Mouse (Mus musculus) midbrain, embryonic 14.5 days (tissue): Measurements from ENCODE around the gene Kif13a. TPM values are rescaled to one million over a fixed set of nuclear protein-coding genes. Genes with fewer than 3 reads are reported as not detected.

Experiments used
- ATAC-seq: fragments of 200-750 bp; cut with Nextera tagmentation; 2 replicates; pipeline ENCODE4 v1.8.0; 2017; ENCODE audit warnings: moderate number of reproducible peaks, moderate library complexity; ENCODE audit not compliant: low FRiP score, low TSS enrichment
- DNase-seq: peaks from one replicate; pipeline ENCODE4 v3.0.0-alpha.2; 2015
- H3K27ac ChIP-seq: fragments of 300-500 bp; sonication (generic); replicated peaks from 2 replicates; pipeline ENCODE4 v1.5.1; 2014; ENCODE audit warnings: mild to moderate bottlenecking, low read depth, low read length, moderate library complexity
- H3K27me3 ChIP-seq: fragments of 300-500 bp; sonication (generic); 2 replicates; pipeline ENCODE4 v1.6.1; 2014; ENCODE audit warnings: low read length, control low read depth, mixed read lengths; ENCODE audit not compliant: control insufficient read depth, insufficient read depth
- H3K36me3 ChIP-seq: fragments of 300-500 bp; sonication (generic); 2 replicates; pipeline ENCODE4 v1.6.1; 2014; ENCODE audit warnings: low read length, control low read depth; ENCODE audit not compliant: control insufficient read depth, insufficient read depth
- H3K4me1 ChIP-seq: fragments of 300-500 bp; sonication (generic); 2 replicates; pipeline ENCODE4 v1.6.1; 2014; ENCODE audit warnings: mild to moderate bottlenecking, antibody characterized with exemption, low read length, control low read depth; ENCODE audit not compliant: control insufficient read depth, insufficient read depth
- H3K4me2 ChIP-seq: fragments of 300-500 bp; sonication (generic); 2 replicates; pipeline ENCODE4 v1.6.1; 2014; ENCODE audit warnings: mild to moderate bottlenecking, low read length, moderate library complexity
- H3K4me3 ChIP-seq: fragments of 300-500 bp; sonication (generic); replicated peaks from 2 replicates; pipeline ENCODE4 v1.5.1; 2014; ENCODE audit warnings: low read depth, low read length
- H3K9ac ChIP-seq: fragments of 300-500 bp; sonication (generic); replicated peaks from 2 replicates; pipeline ENCODE4 v1.6.1; 2014; ENCODE audit warnings: mild to moderate bottlenecking, low read length, moderate library complexity
- H3K9me3 ChIP-seq: fragments of 300-500 bp; sonication (generic); 2 replicates; pipeline ENCODE4 v1.6.1; 2016; ENCODE audit warnings: low read length, control low read depth, mixed read lengths; ENCODE audit not compliant: control insufficient read depth
- WGBS: fragments of 180-500 bp; shearing (Covaris S2); extraction: QIAGEN DNeasy Blood & Tissue Kit; methylation state at CpG from one replicate; pipeline ENCODE4 v1.1.7; 2014; 5-methylcytosine and 5-hydroxymethylcytosine counted together
- polyA plus RNA-seq: library from polyadenylated mRNA; unstranded; fragments of >200 nt; fragmentation: Nextera tagmentation; extraction: Ambion mirVana; gene quantifications from 2 replicates; pipeline ENCODE4 v1.2.1, GENCODE M21; 2014

The Kif13a gene
- polyA plus RNA-seq, 1 experiment from 2014 or later, result 14.2 TPM

DNA sequence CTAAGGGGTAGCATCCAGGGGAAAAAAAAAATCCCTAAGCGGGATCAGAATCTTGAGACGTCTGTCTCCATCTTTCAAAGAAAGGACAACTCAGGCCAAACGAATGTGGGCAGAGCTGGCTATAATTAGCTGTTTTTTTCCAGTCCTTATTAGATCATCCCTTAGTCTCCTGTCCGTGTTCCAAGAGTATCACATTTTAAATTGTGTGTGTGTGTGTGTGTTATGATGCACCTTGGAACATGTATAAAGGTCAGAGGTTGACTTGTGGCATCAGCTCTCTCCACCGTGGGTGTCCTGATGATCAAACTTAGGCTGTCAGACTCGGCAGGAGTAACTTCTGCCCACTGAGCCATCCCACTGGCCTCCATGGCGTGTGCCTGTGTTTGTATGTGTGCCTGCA lies 190.2 kb downstream of the Kif13a start:
- DNase-seq, result no peak

DNA sequence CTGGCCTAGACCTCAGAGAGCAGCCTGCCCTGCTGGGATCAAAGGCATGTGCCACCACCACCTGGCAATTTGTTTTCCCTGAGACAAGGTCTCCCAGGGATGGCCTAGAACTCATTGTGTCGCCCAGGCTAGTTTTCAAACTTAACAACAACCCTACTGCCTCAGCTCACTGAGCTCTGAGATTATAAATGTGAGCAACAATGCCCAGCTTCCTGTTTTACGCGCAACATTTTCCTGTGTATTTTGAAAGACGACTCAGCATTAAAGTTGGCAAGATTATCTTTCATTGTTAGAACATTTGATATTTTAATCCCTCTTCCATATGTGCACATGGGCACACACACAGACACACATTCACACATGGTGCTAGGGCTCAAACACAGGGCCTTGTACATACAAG lies 192.2 kb downstream of the Kif13a start:
- H3K9me3 ChIP-seq, result no peaks in the 10 kb centered on the region
- H3K4me3 ChIP-seq, result no peak overlapping the region
- DNase-seq, result no peak
- WGBS, result 90% methylated on average over 4 of the region's 4 CpGs
- H3K4me1 ChIP-seq, result peaks cover 7% of the 10 kb centered on the region; the same call in 1 of the 2 replicates
- no peak overlapping the region for H3K9ac ChIP-seq
- H3K4me2 ChIP-seq, result no peak overlapping the region
- H3K27ac ChIP-seq, result no peak overlapping the region
- H3K27me3 ChIP-seq, result 0 out of 2 replicates have a peak, but pooled peaks cover 3% of the 10 kb centered on the region
- H3K36me3 ChIP-seq, result no peaks in the 10 kb centered on the region
- no peak for ATAC-seq

More for the DNA sequence above, 190.2 kb downstream of the Kif13a start:
- no peak for ATAC-seq
- WGBS, result 76% methylated on average over 7 of the region's 7 CpGs
- Histone ChIP-seq H3K9me3 (no peaks in the 10 kb centered on the region), H3K9ac (no peak overlapping the region), H3K4me2 (no peak overlapping the region), H3K4me3 (no peak overlapping the region), H3K27ac (no peak overlapping the region), H3K36me3 (no peaks in the 10 kb centered on the region), H3K27me3 (0 out of 2 replicates have a peak, but pooled peaks cover 3% of the 10 kb centered on the region), H3K4me1 (peaks cover 7% of the 10 kb centered on the region; the same call in 1 of the 2 replicates)

DNA sequence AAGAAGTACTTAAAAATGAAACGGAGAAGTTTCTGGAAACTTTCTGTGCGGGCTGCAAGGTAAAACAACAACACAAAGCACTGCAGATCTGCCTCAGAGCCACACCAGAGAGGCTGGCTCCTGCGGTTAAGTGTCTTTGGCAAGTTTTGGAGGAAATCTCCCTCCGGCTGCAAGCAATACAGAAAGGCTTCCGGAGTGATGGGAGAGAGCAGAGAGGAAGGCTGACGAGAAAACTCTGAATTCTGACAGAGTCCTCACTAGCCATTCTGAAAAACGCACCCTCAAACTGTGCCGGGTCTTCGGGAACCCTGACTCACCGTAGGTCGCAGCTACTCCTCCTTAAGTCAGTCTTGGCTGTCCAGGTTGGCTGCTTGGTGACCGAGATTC lies 193.2 kb downstream of the Kif13a start:
- H3K4me3 ChIP-seq, result peak overlapping the region; percentile 28
- DNase-seq, result peak; percentile 18
- ATAC-seq, result no peak
- no peaks in the 10 kb centered on the region for H3K9me3 ChIP-seq
- 0 out of 2 replicates have a peak, but pooled peaks cover 3% of the 10 kb centered on the region for H3K27me3 ChIP-seq
- WGBS, result 4% methylated on average over 12 of the region's 12 CpGs
- peak overlapping the region; percentile 53 for H3K4me2 ChIP-seq
- H3K9ac ChIP-seq, result peak overlapping the region; percentile 27; the same call in 1 of the 2 replicates
- no peak overlapping the region for H3K27ac ChIP-seq
- H3K4me1 ChIP-seq, result peaks cover 7% of the 10 kb centered on the region; the same call in 1 of the 2 replicates
- H3K36me3 ChIP-seq, result no peaks in the 10 kb centered on the region

DNA sequence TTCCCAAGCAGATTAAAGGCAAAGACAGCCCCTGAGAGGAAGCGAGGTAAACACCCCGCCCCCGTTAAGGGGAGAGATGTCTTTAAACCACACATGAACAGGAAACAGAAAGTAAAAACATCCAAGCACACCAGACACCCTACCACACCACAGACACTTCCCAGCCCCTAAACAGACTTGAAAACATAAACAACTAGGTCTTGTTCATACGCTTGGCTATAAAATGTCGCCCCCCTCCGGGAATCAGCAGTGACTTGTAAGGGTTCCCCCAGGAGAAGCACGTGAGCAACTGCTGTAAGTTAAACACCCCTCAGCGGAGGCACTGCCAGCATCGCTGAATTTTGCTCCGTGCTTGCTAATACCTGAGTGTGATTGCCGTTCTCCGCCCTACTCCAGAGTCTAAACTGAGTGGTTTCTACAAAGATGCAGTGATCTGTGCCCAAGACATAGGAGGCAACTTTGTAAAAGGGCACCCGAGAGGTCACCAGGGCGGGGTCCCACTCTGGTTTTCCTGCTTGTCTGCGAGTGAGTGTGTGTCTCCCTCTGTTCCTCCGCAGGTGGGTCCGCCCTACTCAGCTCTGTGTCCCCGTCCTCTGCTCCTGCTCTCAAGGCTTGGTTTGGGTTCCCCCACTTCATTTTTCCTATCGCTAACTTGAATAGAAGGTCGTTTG lies 193.7 kb downstream of the Kif13a start:
- Histone ChIP-seq H3K36me3 (no peaks in the 10 kb centered on the region), H3K4me1 (peaks cover 7% of the 10 kb centered on the region; the same call in 1 of the 2 replicates), H3K27ac (no peak overlapping the region), H3K27me3 (0 out of 2 replicates have a peak, but pooled peaks cover 3% of the 10 kb centered on the region), H3K9ac (peak overlapping the region; percentile 27; the same call in 1 of the 2 replicates), H3K4me2 (peak overlapping the region; percentile 53), H3K4me3 (peak overlapping the region; percentile 28), H3K9me3 (no peaks in the 10 kb centered on the region)
- DNase-seq (peak; percentile 62), ATAC-seq (no peak)
- WGBS, result under 1% methylated on average over 20 of the region's 20 CpGs

DNA sequence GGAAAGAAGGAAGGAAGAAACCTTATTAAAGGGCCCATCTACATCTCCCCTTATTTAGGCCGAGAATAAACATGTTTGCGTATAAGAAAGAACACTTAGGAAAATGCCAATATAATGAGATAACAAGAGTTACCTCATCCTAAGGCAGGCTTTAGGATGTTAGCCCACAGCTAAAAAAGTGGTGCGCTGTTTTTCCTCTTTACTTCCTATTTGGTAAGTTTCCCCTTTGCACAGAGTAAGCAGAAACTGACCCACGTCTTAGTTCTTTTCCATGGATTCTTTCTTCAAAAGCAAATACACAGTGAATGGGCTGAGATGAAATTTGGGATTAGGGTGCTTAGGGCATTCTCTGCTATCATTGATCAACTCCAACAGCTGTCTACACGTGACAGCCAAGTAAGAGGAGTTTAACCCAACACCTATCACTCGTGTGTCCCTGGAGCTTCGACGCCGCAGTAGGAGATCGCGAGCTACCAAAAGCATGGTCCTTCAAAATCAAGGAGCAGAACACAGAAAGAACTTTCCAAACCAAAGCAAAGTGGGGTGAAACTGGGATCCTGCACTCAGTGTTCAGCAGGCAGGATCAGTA lies 194.4 kb downstream of the Kif13a start:
- Histone ChIP-seq H3K36me3 (no peaks in the 10 kb centered on the region), H3K4me3 (peak overlapping the region; percentile 28; the same call in 1 of the 2 replicates), H3K27me3 (0 out of 2 replicates have a peak, but pooled peaks cover 3% of the 10 kb centered on the region), H3K9ac (peak overlapping the region; percentile 27; the same call in 1 of the 2 replicates), H3K4me2 (peak overlapping the region; percentile 53), H3K27ac (no peak overlapping the region), H3K9me3 (no peaks in the 10 kb centered on the region), H3K4me1 (peaks cover 7% of the 10 kb centered on the region; the same call in 1 of the 2 replicates)
- ATAC-seq (no peak), DNase-seq (no peak)
- WGBS, result 47% methylated on average over 11 of the region's 11 CpGs

DNA sequence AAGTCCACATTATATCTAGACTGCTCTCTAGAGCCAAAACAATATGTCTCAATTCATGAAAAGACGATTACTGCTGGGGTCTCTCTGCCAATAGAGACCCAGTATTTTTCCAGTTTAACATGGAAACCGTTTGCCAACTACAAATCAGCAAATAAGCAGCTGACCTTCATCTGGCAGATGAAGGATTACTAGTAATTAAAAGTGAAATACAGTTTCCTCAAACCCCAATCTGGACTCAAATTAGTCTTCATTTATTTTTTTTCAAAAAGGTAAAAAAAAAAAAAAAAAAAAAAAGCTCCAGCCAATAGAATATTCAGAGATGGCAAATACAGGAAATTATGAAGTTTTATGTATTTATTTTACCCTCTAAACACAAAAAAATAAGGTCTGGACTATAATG lies 199.7 kb downstream of the Kif13a start:
- Histone ChIP-seq H3K9me3 (no peaks in the 10 kb centered on the region), H3K9ac (no peak overlapping the region), H3K27ac (no peak overlapping the region), H3K27me3 (no peaks in the 10 kb centered on the region), H3K36me3 (no peaks in the 10 kb centered on the region), H3K4me1 (peaks cover 12% of the 10 kb centered on the region), H3K4me2 (no peak overlapping the region), H3K4me3 (no peak overlapping the region)
- 79% methylated on average over 2 of the region's 2 CpGs for WGBS
- no peak for DNase-seq
- no peak for ATAC-seq

DNA sequence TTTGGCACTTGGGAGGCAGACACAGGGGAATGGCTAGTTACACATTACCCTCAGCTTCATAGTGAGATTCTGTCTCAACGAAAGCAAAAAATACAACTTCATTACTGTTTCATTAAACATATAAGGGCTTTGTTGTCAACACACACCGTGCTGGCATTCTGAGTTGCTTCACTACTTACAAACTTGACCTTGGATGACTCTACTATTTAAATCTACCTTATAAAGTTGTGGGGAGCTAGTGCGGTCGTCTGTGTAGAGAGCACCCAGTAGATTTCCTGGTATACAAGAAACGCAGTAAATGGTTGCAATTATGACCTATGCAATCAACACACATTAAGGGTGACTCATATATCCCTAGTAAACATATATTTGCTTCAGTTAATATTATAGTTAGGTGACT lies 201.3 kb downstream of the Kif13a start:
- WGBS, result 36% methylated on average over 5 of the region's 5 CpGs
- no peaks in the 10 kb centered on the region for H3K9me3 ChIP-seq
- DNase-seq (peak; percentile 38), ATAC-seq (peak; percentile 14; the same call in 1 of the 2 replicates)
- H3K4me3 ChIP-seq, result peak overlapping the region; percentile 98
- H3K27ac ChIP-seq, result peak overlapping the region; percentile 96
- no peaks in the 10 kb centered on the region for H3K36me3 ChIP-seq
- H3K27me3 ChIP-seq, result no peaks in the 10 kb centered on the region
- H3K4me2 ChIP-seq, result peak overlapping the region; percentile 69
- peaks cover 17% of the 10 kb centered on the region for H3K4me1 ChIP-seq
- peak overlapping the region; percentile 86 for H3K9ac ChIP-seq

DNA sequence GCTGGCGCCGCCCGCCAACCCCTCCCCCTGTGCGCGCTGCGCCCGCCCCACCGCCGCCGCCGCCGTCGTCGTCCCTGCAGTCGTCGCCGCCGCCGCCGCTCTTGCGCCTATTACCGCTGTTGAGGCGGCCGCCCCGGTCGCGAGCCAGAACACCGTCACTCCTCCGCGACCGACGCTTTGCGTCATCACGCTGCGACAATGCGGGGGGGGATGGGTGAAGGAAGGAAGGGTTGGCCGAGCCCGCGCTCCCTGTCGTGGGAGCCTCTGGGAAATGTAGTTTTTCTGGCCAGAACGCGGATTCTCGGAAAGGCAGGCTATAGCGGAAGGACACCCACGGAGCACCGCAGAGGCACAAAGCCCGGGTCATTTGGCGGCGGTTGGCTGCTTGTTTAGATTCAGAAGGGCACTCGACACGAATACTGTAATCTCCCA lies 201.8 kb downstream of the Kif13a start, which contains the start of gene Nup153:
Gene Nup153 (minus strand): TSS at position 104 of the 432 bp plus-strand sequence.
- 0% methylated on average over 42 of the region's 51 CpGs for WGBS
- peak within 1 kb of the TSS; percentile 83 for H3K4me2 ChIP-seq
- peak within 1 kb of the TSS; percentile 98 for H3K4me3 ChIP-seq
- H3K27ac ChIP-seq, result peak within 1 kb of the TSS; percentile 96
- no peaks in the 10 kb centered on the region for H3K9me3 ChIP-seq
- DNase-seq (peak; percentile 99), ATAC-seq (peak; percentile 94)
- peaks cover 17% of the 10 kb centered on the region for H3K4me1 ChIP-seq
- H3K36me3 ChIP-seq, result no peaks in the 10 kb centered on the region
- peak within 1 kb of the TSS; percentile 86 for H3K9ac ChIP-seq
- no peaks in the 10 kb centered on the region for H3K27me3 ChIP-seq
